Mouse (Mus musculus): Measurements from ENCODE around the gene Mt1.

Mt1 gene

GRCm38 (mm10) chr8:94214252-94215173 is 35.6 kb downstream of the Mt1 start, which contains the start of gene Nup93:
Nup93 (plus strand) TSS chr8:94214564.
- POLR2A ChIA-PET, result interaction anchor here (0.6 to 3.0 kb wide), 89 partner anchors 9 to 1313 kb away, joined by 3 to 57 read pairs (median 5); partner anchors contain the start of genes Bbs2 (in 4 of the 4), Mt2 (in 3 of the 4), Mt1 (in 2 of the 4) and Fam192a (in 1 of the 4)
- CTCF ChIA-PET, result interaction anchor here (0.5 to 2.1 kb wide), 15 partner anchors 9 to 145 kb away, joined by 3 to 19 read pairs (median 4); partner anchors contain the start of genes Bbs2 (in 1 of the 4) and Mt1 (in 1 of the 4)

- ChIA-PET CTCF (no interaction called here), POLR2A (interaction anchor here in 2 of 4 experiments (0.9 to 1.6 kb wide), 2 partner anchors 13 kb away, joined by 4 read pairs; partner anchors contain the start of gene Nup93 (in 2 of the 2))
Measured at GRCm38 (mm10) chr8:94227381-94227939, 48.6 kb downstream of the Mt1 start.
